12 mouse cellular contexts compared by ENCODE assay signal in genomic region chr4:109664091-109664490, GRCm38 (mm10). TPM values are rescaled to one million over a fixed set of nuclear protein-coding genes. Genes with fewer than 3 reads are reported as not detected.
A peak's percentile ranks its signal among the peaks of the same experiment; 100 is the strongest.
DNase-seq lines count a peak whose midpoint lies in the region; ATAC-seq and TF ChIP-seq lines count a peak whose summit lies in the region.
"Had no signal": no experiment of that assay in that cellular context is flagged by ENCODE, and none has a peak within 500 bp of the region (broad histone marks: within the 10 kb centered on the region; RNA-seq: fewer than 3 reads in every experiment).

No protein-coding gene starts in this region.

- no peak for TF ChIP-seq POLR2A in kidney, adult 2 months (IDR thresholded peaks at IDR 0.05; ENCODE audit: low read depth, low read length)

- H3K4me1 ChIP-seq in kidney, adult 2 months (ENCODE audit: control insufficient read depth, insufficient read depth, low read length) = no peaks in the 10 kb centered on the region; the same call in 1 of the 2 replicates
- peaks cover 19% of the 10 kb centered on the region for H3K4me1 ChIP-seq in G1E (ENCODE audit: insufficient read depth, low read depth, low read length)
- 0 out of 2 replicates have a peak, but pooled peaks cover 13% of the 10 kb centered on the region for H3K4me1 ChIP-seq in embryonic facial prominence, embryonic 15.5 days
- H3K4me1 ChIP-seq in liver, embryonic 11.5 days (replicated peaks; ENCODE audit: control insufficient read depth, insufficient read depth, low read length) = peaks cover 4% of the 10 kb centered on the region; the same call in 1 of the 2 replicates

- TF ChIP-seq CTCF in kidney, adult 2 months (conservative IDR thresholded peaks at IDR 0.05; ENCODE audit: insufficient read depth, insufficient read length, low read depth, low read length) = no peak
- no peak for TF ChIP-seq CTCF in G1E (IDR thresholded peaks at IDR 0.05; ENCODE audit: low read depth, low read length)

- ATAC-seq in G1E (ENCODE audit: extremely low read depth, insufficient number of reproducible peaks, low FRiP score, poor library complexity, severe bottlenecking) = no peak
- no peak for ATAC-seq in embryonic facial prominence, embryonic 15.5 days (ENCODE audit: insufficient number of reproducible peaks, low FRiP score, low TSS enrichment, low read depth)
- ATAC-seq in liver, embryonic 11.5 days (replicated peaks; ENCODE audit: low FRiP score) = no peak
- ATAC-seq: Patski had no signal

- no peak for DNase-seq in kidney, adult 2 months
- DNase-seq in kidney, adult 8-10 months = no peak
- no peak for DNase-seq in G1E (ENCODE audit: low spot score)
- no peak for DNase-seq in liver, embryonic 11.5 days (ENCODE audit: low spot score)
- no peak for DNase-seq in urinary bladder, postnatal 10 days (ENCODE audit: low spot score)
- DNase-seq in layer of hippocampus, adult 18-20 months (ENCODE audit: low spot score in 2 of 2) = no peak
- no peak for DNase-seq in adrenal gland, adult 2 months
- DNase-seq: cerebellum, postnatal 14 days; thymus, adult 2 months had no signal

- H3K4me3 ChIP-seq in kidney, adult 2 months (ENCODE audit: insufficient read depth, low read depth, low read length) = peak overlapping the region; percentile 17; the same call in 1 of the 2 replicates
- peak overlapping the region; percentile 89 for H3K4me3 ChIP-seq in G1E (ENCODE audit: low read depth, low read length)
- peak overlapping the region; percentile 81 for H3K4me3 ChIP-seq in embryonic facial prominence, embryonic 15.5 days (replicated peaks)
- H3K4me3 ChIP-seq in liver, embryonic 11.5 days (ENCODE audit: low read depth, low read length) = peak overlapping the region; percentile 79

- no peak overlapping the region for H3K27ac ChIP-seq in kidney, adult 2 months (ENCODE audit: insufficient read depth, low read depth, low read length)
- H3K27ac ChIP-seq in embryonic facial prominence, embryonic 15.5 days (replicated peaks) = no peak overlapping the region
- no peak overlapping the region for H3K27ac ChIP-seq in liver, embryonic 11.5 days (ENCODE audit: low read depth, low read length)
- H3K27ac ChIP-seq: left cerebral cortex, adult 2 months had no signal

- no peak overlapping the region for H3K9ac ChIP-seq in embryonic facial prominence, embryonic 15.5 days
- H3K9ac ChIP-seq in liver, embryonic 11.5 days (ENCODE audit: low read depth, low read length) = no peak overlapping the region

- H3K9me3 ChIP-seq in G1E (replicated peaks) = no peaks in the 10 kb centered on the region
- no peaks in the 10 kb centered on the region for H3K9me3 ChIP-seq in embryonic facial prominence, embryonic 15.5 days (replicated peaks)
- no peaks in the 10 kb centered on the region for H3K9me3 ChIP-seq in liver, embryonic 11.5 days (ENCODE audit: control insufficient read depth, low read length)

- peak overlapping the region; percentile 96 for H3K4me2 ChIP-seq in embryonic facial prominence, embryonic 15.5 days (replicated peaks)
- peak overlapping the region; percentile 98 for H3K4me2 ChIP-seq in liver, embryonic 11.5 days

- H3K36me3 ChIP-seq in kidney, adult 2 months (ENCODE audit: control insufficient read depth, insufficient read depth, low read length) = no peaks in the 10 kb centered on the region
- peaks cover 8% of the 10 kb centered on the region for H3K36me3 ChIP-seq in G1E (replicated peaks)
- no peaks in the 10 kb centered on the region for H3K36me3 ChIP-seq in embryonic facial prominence, embryonic 15.5 days
- H3K36me3 ChIP-seq in liver, embryonic 11.5 days (ENCODE audit: control insufficient read depth, insufficient read depth, low read length) = no peaks in the 10 kb centered on the region

- 31% methylated on average over 5 of the region's 5 CpGs for WGBS in kidney, adult 2 months
- 13% methylated on average over 5 of the region's 5 CpGs for WGBS in embryonic facial prominence, embryonic 15.5 days
- 19% methylated on average over 5 of the region's 5 CpGs for WGBS in liver, embryonic 11.5 days

- no peaks in the 10 kb centered on the region for H3K27me3 ChIP-seq in kidney, adult 2 months (replicated peaks; ENCODE audit: control insufficient read depth, insufficient read depth, low read length)
- no peaks in the 10 kb centered on the region for H3K27me3 ChIP-seq in G1E (ENCODE audit: insufficient read depth, low read length)
- H3K27me3 ChIP-seq in embryonic facial prominence, embryonic 15.5 days = peaks cover 29% of the 10 kb centered on the region
- H3K27me3 ChIP-seq in liver, embryonic 11.5 days (replicated peaks; ENCODE audit: control insufficient read depth, insufficient read depth, low read length) = peaks cover 47% of the 10 kb centered on the region
- H3K27me3 ChIP-seq: Patski had no signal

RNA-seq across cellular contexts. Expression of gene Cdkn2c, which starts 2.9 kb away (rescaled TPM):
- 8.7 and 11.5 TPM in 2 replicates for polyA plus RNA-seq in kidney, adult 2 months (2012; rRNA removed)
- 31.2 and 38.8 TPM in 2 replicates for total RNA-seq in G1E (2014; fragmentation: Nextera tagmentation)
- 86.7 and 90.7 TPM in 2 replicates for total RNA-seq in G1E (2017)
- polyA plus RNA-seq in G1E (2012) = 53.6 and 59.0 TPM in 2 replicates
- 22.5 and 25.7 TPM in 2 replicates for polyA plus RNA-seq in embryonic facial prominence, embryonic 15.5 days (2015; fragmentation: Nextera tagmentation; extraction: Ambion mirVana)
- 6.8 and 7.3 TPM in 2 replicates for polyA plus RNA-seq in liver, embryonic 11.5 days (2014; fragmentation: Nextera tagmentation; extraction: Ambion mirVana)
- 1 to 10 TPM; 3.0 to 3.3 TPM for total RNA-seq in layer of hippocampus, adult 18-20 months (2021)
- total RNA-seq in adrenal gland, adult 2 months (2021) = 100 to 1,000 TPM in 1 of 2 experiments, 10 to 100 TPM in 1; 43.6 to 115 TPM
- polyA plus RNA-seq in adrenal gland, adult 2 months (2012; rRNA removed) = 17.4 and 17.6 TPM in 2 replicates

RNA-seq across cellular contexts. Expression of gene Faf1, which starts 12.3 kb away (rescaled TPM):
- polyA plus RNA-seq in kidney, adult 2 months (2012; rRNA removed) = 8.6 and 8.7 TPM in 2 replicates
- total RNA-seq in G1E (2014; fragmentation: Nextera tagmentation) (66.9 and 71.9 TPM in 2 replicates), G1E (2017) (65.0 and 65.8 TPM in 2 replicates)
- polyA plus RNA-seq in G1E (2012) = 7.1 and 9.5 TPM in 2 replicates
- polyA plus RNA-seq in embryonic facial prominence, embryonic 15.5 days (2015; fragmentation: Nextera tagmentation; extraction: Ambion mirVana) = 23.1 and 25.1 TPM in 2 replicates
- 28.7 and 32.6 TPM in 2 replicates for polyA plus RNA-seq in liver, embryonic 11.5 days (2014; fragmentation: Nextera tagmentation; extraction: Ambion mirVana)
- 10 to 100 TPM; 22.2 to 25.0 TPM for total RNA-seq in layer of hippocampus, adult 18-20 months (2021)
- 10 to 100 TPM; 24.8 to 31.1 TPM for total RNA-seq in adrenal gland, adult 2 months (2021)
- polyA plus RNA-seq in adrenal gland, adult 2 months (2012; rRNA removed) = 6.8 and 9.7 TPM in 2 replicates

Comparison
In these comparisons a context has a peak if more than half of its experiments do, and no peak if none do; other contexts are left out.
1. H3K4me3 ChIP-seq: peak in every context shown above with its lines; median percentile 89 in G1E; 81 in embryonic facial prominence, embryonic 15.5 days; 79 in liver, embryonic 11.5 days; 17 in kidney, adult 2 months.